Mouse (Mus musculus) adrenal gland, postnatal 14 days (tissue): Measurements from ENCODE around the gene Cdx2. TPM values are rescaled to one million over a fixed set of nuclear protein-coding genes. Genes with fewer than 3 reads are reported as not detected.

Experiments
- DNase-seq: peaks from one replicate; pipeline ENCODE4 v3.0.0; 2021; ENCODE audit warnings: mixed read lengths
- total RNA-seq: library from RNA; stranded (reverse); gene quantifications from 2 replicates; pipeline ENCODE4 v1.2.3, GENCODE M21; 2021

The Cdx2 gene
- total RNA-seq, 1 experiment from 2014 or later = not detected

- DNase-seq = no peak
Measured at GRCm38 (mm10) chr5:147315432-147316075, 8.5 kb upstream of the Cdx2 start.

GRCm38 (mm10) chr5:147314646-147315431, 7.8 kb upstream of the Cdx2 start:
- peak; percentile 55 for DNase-seq

- DNase-seq = no peak
Measured at GRCm38 (mm10) chr5:147312830-147313685, 6.0 kb upstream of the Cdx2 start.

- DNase-seq = no peak
Measured at GRCm38 (mm10) chr5:147309786-147310185, 2.7 kb upstream of the Cdx2 start.

GRCm38 (mm10) chr5:147308451-147308850, 1.4 kb upstream of the Cdx2 start:
- no peak for DNase-seq

- DNase-seq = no peak
Measured at GRCm38 (mm10) chr5:147307398-147307785, 322 bp upstream of the Cdx2 start.

GRCm38 (mm10) chr5:147305856-147306637, 1.0 kb downstream of the Cdx2 start:
- no peak for DNase-seq

- DNase-seq = no peak
Measured at GRCm38 (mm10) chr5:147305166-147305565, 1.9 kb downstream of the Cdx2 start.

GRCm38 (mm10) chr5:147304276-147305155, 2.6 kb downstream of the Cdx2 start:
- no peak for DNase-seq

GRCm38 (mm10) chr5:147302746-147303400, 4.2 kb downstream of the Cdx2 start:
- no peak for DNase-seq

- DNase-seq = no peak
Measured at GRCm38 (mm10) chr5:147302141-147302540, 4.9 kb downstream of the Cdx2 start.

GRCm38 (mm10) chr5:147301781-147302070, 5.3 kb downstream of the Cdx2 start:
- DNase-seq = no peak

GRCm38 (mm10) chr5:147300917-147301780, 5.9 kb downstream of the Cdx2 start:
- DNase-seq = no peak

- DNase-seq = no peak
Measured at GRCm38 (mm10) chr5:147300001-147300363, 7.1 kb downstream of the Cdx2 start.

- peak; percentile 60 for DNase-seq
Measured at GRCm38 (mm10) chr5:147299255-147300000, 7.6 kb downstream of the Cdx2 start.

GRCm38 (mm10) chr5:147297249-147297648, 9.8 kb downstream of the Cdx2 start:
- DNase-seq = no peak

- no peak for DNase-seq
Measured at GRCm38 (mm10) chr5:147294121-147294520, 12.9 kb downstream of the Cdx2 start.

GRCm38 (mm10) chr5:147293127-147293910, 13.8 kb downstream of the Cdx2 start:
- peak; percentile 82 for DNase-seq
